Mouse (Mus musculus) stomach, embryonic 16.5 days (tissue): Measurements from ENCODE around the gene Klk1b24. TPM values are rescaled to one million over a fixed set of nuclear protein-coding genes. Genes with fewer than 3 reads are reported as not detected.
A peak's percentile ranks its signal among the peaks of the same experiment; 100 is the strongest.
"Not testable (repeated sequence)": the region's sequence is repeated elsewhere in the genome, so short reads cannot be mapped to it uniquely, and the experiment has no call there.

ENCODE experiments used
- ATAC-seq: fragments of 200-750 bp; cut with Nextera tagmentation; 2 replicates; pipeline ENCODE4 v1.8.0; 2017; ENCODE audit warnings: moderate number of reproducible peaks, moderate TSS enrichment; ENCODE audit not compliant: insufficient read depth, low FRiP score
- H3K27ac ChIP-seq: fragments of 300-500 bp; sonication (generic); 2 replicates; pipeline ENCODE4 v1.5.1; 2014; ENCODE audit warnings: low read length
- H3K27me3 ChIP-seq: fragments of 300-500 bp; sonication (generic); 2 replicates; pipeline ENCODE4 v1.6.1; 2014; ENCODE audit warnings: low read length, control low read depth, mixed read lengths; ENCODE audit not compliant: control insufficient read depth, insufficient read depth
- H3K36me3 ChIP-seq: fragments of 300-500 bp; sonication (generic); 2 replicates; pipeline ENCODE4 v1.6.1; 2014; ENCODE audit warnings: low read length; ENCODE audit not compliant: control insufficient read depth, insufficient read depth
- H3K4me1 ChIP-seq: fragments of 300-500 bp; sonication (generic); 2 replicates; pipeline ENCODE4 v1.6.1; 2014; ENCODE audit warnings: low read length, control low read depth, mixed read lengths; ENCODE audit not compliant: control insufficient read depth, insufficient read depth
- H3K4me2 ChIP-seq: fragments of 300-500 bp; sonication (generic); 2 replicates; pipeline ENCODE4 v1.6.1; 2014; ENCODE audit warnings: low read depth, low read length, mixed read lengths
- H3K4me3 ChIP-seq: fragments of 300-500 bp; sonication (generic); replicated peaks from 2 replicates; pipeline ENCODE4 v1.5.1; 2014; ENCODE audit warnings: mild to moderate bottlenecking, low read length
- H3K9ac ChIP-seq: fragments of 300-500 bp; sonication (generic); 2 replicates; pipeline ENCODE4 v1.6.1; 2014; ENCODE audit warnings: low read length
- H3K9me3 ChIP-seq: fragments of 300-500 bp; sonication (generic); replicated peaks from 2 replicates; pipeline ENCODE4 v1.6.1; 2016; ENCODE audit warnings: low read length, control low read depth; ENCODE audit not compliant: control insufficient read depth
- WGBS: fragments of 180-500 bp; shearing (Covaris S2); extraction: QIAGEN DNeasy Blood & Tissue Kit; methylation state at CpG from one replicate; pipeline ENCODE4 v1.1.7; 2014; 5-methylcytosine and 5-hydroxymethylcytosine counted together
- polyA plus RNA-seq: library from polyadenylated mRNA; unstranded; fragments of >200 nt; fragmentation: Nextera tagmentation; extraction: Ambion mirVana; gene quantifications from 2 replicates; pipeline ENCODE4 v1.2.1, GENCODE M21; 2015

Klk1b24 gene
- polyA plus RNA-seq, 1 experiment from 2014 or later = 0.41 TPM

DNA sequence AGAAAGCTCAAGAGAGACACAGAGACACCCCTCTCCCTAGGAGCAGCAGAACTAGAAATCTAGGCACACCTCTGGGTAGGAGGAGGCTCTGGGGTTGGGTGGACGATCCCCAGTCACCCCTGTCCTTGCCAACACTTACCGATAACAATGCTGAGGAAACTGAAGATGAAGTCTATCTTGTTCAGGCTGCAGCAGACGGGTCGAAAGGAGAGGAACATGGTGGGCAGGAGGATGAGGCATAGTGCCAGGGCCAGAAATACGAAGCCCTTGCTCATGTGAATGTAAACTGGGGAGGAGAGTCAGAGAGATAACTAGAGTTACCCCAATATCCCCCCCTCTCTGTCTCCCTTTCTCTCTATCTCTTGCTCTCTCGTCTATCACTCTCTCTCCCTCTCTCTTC lies 34.3 kb downstream of the Klk1b24 start:
- not testable (repeated sequence) for ATAC-seq, H3K4me2 ChIP-seq, H3K36me3 ChIP-seq, H3K4me1 ChIP-seq, H3K4me3 ChIP-seq, H3K27me3 ChIP-seq, H3K9me3 ChIP-seq, H3K27ac ChIP-seq, H3K9ac ChIP-seq
- 70% methylated on average over 6 of the region's 6 CpGs for WGBS

DNA sequence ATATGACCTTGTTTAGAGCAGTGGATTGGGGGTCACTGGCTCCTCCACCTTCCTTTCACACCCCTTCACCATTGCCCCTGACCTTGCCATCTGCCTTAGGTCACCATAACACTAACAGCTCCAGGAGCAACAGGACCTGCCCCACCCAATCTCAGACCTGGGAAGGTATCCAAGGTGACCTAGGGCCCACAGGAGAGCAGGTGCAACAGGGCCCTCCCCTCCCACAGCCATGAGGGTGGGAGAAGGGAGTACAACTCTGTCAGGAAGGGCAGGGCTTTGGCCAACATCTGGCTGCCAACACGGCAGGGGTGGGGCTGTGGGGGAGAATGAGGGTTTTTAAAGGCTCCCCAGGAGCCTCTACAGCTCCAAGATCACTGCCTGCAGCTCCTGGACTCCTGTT lies 37.0 kb downstream of the Klk1b24 start, which contains the start of gene Klk1:
Gene Klk1 (plus strand): TSS at position 285 of the 400 bp plus-strand sequence.
- Histone ChIP-seq H3K27me3 (no peaks in the 10 kb centered on the region), H3K27ac (no peak within 1 kb of the TSS), H3K4me3 (no peak within 1 kb of the TSS), H3K4me2 (no peak within 1 kb of the TSS), H3K9ac (no peak within 1 kb of the TSS), H3K4me1 (no peaks in the 10 kb centered on the region), H3K36me3 (no peaks in the 10 kb centered on the region), H3K9me3 (no peaks in the 10 kb centered on the region)
- WGBS = 29% methylated on average over 1 of the region's 1 CpGs
- ATAC-seq = peak; percentile 43; the same call in 1 of the 2 replicates

DNA sequence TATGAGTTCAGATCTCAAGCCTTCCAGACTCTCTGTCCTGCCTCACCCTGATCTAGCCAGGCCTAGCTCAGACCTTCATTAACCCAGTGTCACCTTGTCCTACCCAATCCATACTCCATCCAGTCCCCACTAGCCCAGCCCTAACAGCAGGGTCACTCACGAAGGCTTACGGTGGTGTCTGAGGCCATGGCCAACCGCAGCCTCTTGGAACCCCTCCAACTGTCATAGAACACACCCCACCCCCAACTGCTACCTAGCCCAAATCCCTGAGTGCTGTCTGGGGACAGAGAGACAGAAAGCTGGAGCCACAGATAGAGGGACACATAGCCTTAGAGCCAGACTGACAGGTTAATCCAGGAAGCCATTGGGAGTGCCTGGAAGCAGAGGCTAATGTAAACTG lies 47.9 kb downstream of the Klk1b24 start, which contains the start of gene Gm36864:
Gene Gm36864 (plus strand): TSS at position 269 of the 400 bp plus-strand sequence.
- Histone ChIP-seq H3K27ac (no peak within 1 kb of the TSS), H3K27me3 (no peaks in the 10 kb centered on the region), H3K9me3 (no peaks in the 10 kb centered on the region), H3K4me3 (no peak within 1 kb of the TSS), H3K9ac (no peak within 1 kb of the TSS), H3K4me1 (no peaks in the 10 kb centered on the region), H3K36me3 (no peaks in the 10 kb centered on the region), H3K4me2 (no peak within 1 kb of the TSS)
- no peak for ATAC-seq
- 74% methylated on average over 3 of the region's 3 CpGs for WGBS

DNA sequence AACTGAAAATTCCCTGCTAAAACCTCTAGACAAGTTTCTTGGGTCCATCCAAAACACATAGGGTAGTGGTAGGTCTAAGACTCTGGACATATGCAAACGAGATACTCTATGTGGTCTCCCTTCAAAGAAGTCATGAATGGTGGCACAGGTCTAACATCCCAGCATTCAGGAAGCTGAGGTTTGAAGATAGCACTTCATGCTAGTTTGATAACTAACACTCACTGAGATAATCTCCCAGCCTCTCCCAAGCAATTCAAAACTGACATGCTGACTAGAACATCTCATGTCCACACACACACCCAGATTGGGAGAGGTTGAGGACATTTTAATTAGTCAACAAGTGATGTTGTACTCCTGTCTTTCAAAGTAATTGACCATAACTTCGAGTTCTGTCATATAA lies 51.9 kb downstream of the Klk1b24 start:
- Histone ChIP-seq H3K27me3 (no peaks in the 10 kb centered on the region), H3K9me3 (no peaks in the 10 kb centered on the region), H3K4me1 (no peaks in the 10 kb centered on the region), H3K36me3 (no peaks in the 10 kb centered on the region), H3K9ac (no peak overlapping the region), H3K4me2 (no peak overlapping the region), H3K27ac (no peak overlapping the region), H3K4me3 (no peak overlapping the region)
- ATAC-seq = no peak
- WGBS = 58% methylated on average over 2 of the region's 2 CpGs

DNA sequence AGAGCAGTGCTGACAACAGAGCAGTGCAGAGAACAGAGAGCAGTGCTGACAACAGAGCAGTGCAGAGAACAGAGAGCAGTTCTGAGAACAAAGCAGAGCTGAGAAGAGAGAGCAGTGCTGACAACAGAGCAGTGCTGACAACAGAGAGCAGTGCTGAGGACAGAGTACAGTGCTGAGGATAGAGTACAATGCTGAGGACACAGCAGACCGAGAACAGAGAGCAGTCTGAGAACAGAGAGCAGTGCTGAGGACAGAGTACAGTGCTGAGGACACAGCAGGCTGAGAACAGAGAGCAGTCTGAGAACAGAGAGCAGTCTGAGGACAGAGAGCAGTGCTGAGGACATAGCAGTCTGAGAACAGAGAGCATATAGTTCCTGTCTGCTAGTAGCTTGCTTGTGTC lies 52.7 kb downstream of the Klk1b24 start:
- Histone ChIP-seq H3K4me2 (no peak overlapping the region), H3K4me1 (0 out of 2 replicates have a peak, but pooled peaks cover 6% of the 10 kb centered on the region), H3K36me3 (no peaks in the 10 kb centered on the region), H3K9ac (no peak overlapping the region), H3K9me3 (no peaks in the 10 kb centered on the region), H3K27me3 (no peaks in the 10 kb centered on the region), H3K4me3 (no peak overlapping the region), H3K27ac (no peak overlapping the region)
- 55% methylated on average over 1 of the region's 1 CpGs for WGBS
- ATAC-seq = no peak

DNA sequence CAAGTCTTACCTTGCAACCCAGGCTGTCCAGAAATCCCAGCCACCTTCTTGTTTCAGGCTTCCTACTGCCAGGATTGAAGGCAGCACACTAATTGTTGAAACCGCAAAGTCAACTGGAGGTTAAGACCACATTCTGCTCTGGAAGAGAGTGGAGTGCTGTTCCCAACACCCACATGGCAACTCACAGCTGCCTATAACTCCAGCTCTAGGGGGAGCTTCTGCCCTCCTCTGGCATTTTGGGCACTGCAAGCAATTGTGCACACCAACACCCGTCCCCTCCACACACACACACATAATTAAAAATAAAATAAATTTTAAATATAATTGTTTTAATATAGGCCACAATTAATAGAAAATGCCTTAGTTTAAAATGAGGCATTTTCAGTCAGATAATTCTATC lies 53.1 kb downstream of the Klk1b24 start:
- H3K27ac ChIP-seq = no peak overlapping the region
- no peaks in the 10 kb centered on the region for H3K27me3 ChIP-seq
- 0 out of 2 replicates have a peak, but pooled peaks cover 6% of the 10 kb centered on the region for H3K4me1 ChIP-seq
- no peaks in the 10 kb centered on the region for H3K36me3 ChIP-seq
- 56% methylated on average over 2 of the region's 2 CpGs for WGBS
- H3K9me3 ChIP-seq = no peaks in the 10 kb centered on the region
- no peak for ATAC-seq
- no peak overlapping the region for H3K4me3 ChIP-seq
- H3K9ac ChIP-seq = no peak overlapping the region
- H3K4me2 ChIP-seq = no peak overlapping the region

Other genes starting within 250 kb of the Klk1b24 start
- gene Klk1b8, start 237.6 kb upstream of the Klk1b24 start, polyA plus RNA-seq = 1.3 and 1.5 TPM in 2 replicates
- gene Klk1b1, start 221.5 kb upstream of the Klk1b24 start, polyA plus RNA-seq = not detected in 2 replicates
- not detected in 2 replicates for gene Klk1b9, start 212.2 kb upstream of the Klk1b24 start, polyA plus RNA-seq
- 0.36 TPM in 1 of 2 replicates, not detected in the other for gene Klk1b11, start 192.4 kb upstream of the Klk1b24 start, polyA plus RNA-seq
- gene Klk1b26, start 176.1 kb upstream of the Klk1b24 start, polyA plus RNA-seq = 0.94 TPM in 1 of 2 replicates, not detected in the other
- gene Klk1b27, start 135.9 kb upstream of the Klk1b24 start, polyA plus RNA-seq = not detected in 2 replicates
- gene Klk1b21, start 85.9 kb upstream of the Klk1b24 start, polyA plus RNA-seq = not detected in 2 replicates
- gene Klk1b22, start 75.6 kb upstream of the Klk1b24 start, polyA plus RNA-seq = not detected in 2 replicates
- gene Klk1b16, start 51.5 kb upstream of the Klk1b24 start, polyA plus RNA-seq = 0.25 TPM in 1 of 2 replicates, not detected in the other
- 0.61 TPM in 2 replicates for gene Klk1b3, start 10.0 kb downstream of the Klk1b24 start, polyA plus RNA-seq
- gene Klk1b4, start 19.2 kb downstream of the Klk1b24 start, polyA plus RNA-seq = 0.72 and 0.90 TPM in 2 replicates
- gene Klk1b5, start 27.7 kb downstream of the Klk1b24 start, polyA plus RNA-seq = 0.22 and 0.25 TPM in 2 replicates
- 30.6 and 59.7 TPM in 2 replicates for gene Klk1, start 37.1 kb downstream of the Klk1b24 start, polyA plus RNA-seq
- 0.13 TPM in 1 of 2 replicates, not detected in the other for gene Gm36864, start 47.9 kb downstream of the Klk1b24 start, polyA plus RNA-seq
- gene 1700028J19Rik, start 58.5 kb downstream of the Klk1b24 start, polyA plus RNA-seq = 1.4 and 1.6 TPM in 2 replicates
- 131 and 139 TPM in 2 replicates for gene 2410002F23Rik, start 58.5 kb downstream of the Klk1b24 start, polyA plus RNA-seq
- 0.27 TPM in 1 of 2 replicates, not detected in the other for gene Acp4, start 69.1 kb downstream of the Klk1b24 start, polyA plus RNA-seq
- gene Gm15517, start 73.2 kb downstream of the Klk1b24 start, polyA plus RNA-seq = not detected in 2 replicates
- gene Clec11a, start 118.7 kb downstream of the Klk1b24 start, polyA plus RNA-seq = 6.1 and 7.4 TPM in 2 replicates
- 1.7 TPM in 2 replicates for gene Shank1, start 122.0 kb downstream of the Klk1b24 start, polyA plus RNA-seq
- 1.3 and 1.5 TPM in 2 replicates for gene Syt3, start 195.9 kb downstream of the Klk1b24 start, polyA plus RNA-seq
- 0.84 and 1.2 TPM in 2 replicates for gene 1700008O03Rik, start 197.6 kb downstream of the Klk1b24 start, polyA plus RNA-seq
- gene Lrrc4b, start 240.8 kb downstream of the Klk1b24 start, polyA plus RNA-seq = 0.31 and 0.52 TPM in 2 replicates